ENCODE assay signal across 9 mouse cellular contexts in the genomic region with DNA sequence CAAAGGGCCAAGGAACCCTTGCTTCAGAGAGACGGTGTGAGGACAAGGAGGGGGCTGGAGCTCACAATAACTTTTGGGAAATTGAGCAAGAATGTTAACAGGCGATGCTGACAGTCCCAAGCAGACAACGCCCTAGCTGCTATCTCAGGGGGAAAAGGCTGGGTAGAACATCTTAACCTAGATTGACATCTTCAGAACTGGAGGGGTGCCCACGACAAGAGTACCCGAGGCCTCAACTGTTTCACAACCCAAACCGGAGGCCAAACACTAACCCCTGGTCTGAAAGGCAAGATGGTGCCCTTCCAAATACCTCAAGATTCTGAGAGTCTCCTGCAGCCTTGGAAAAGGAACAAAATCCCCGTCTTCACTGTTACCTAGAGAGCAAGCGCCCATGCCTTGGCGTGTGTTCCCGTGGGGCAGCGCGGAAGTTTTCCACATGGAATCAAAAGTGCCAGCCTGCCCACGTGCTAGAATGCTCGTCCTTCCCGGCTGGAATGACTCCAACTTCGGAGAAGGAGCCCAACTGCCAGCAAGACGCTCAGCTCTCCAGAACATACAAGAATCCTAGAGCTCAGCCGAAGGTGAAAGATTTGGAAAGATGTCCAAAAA. TPM values are rescaled to one million over a fixed set of nuclear protein-coding genes. Genes with fewer than 3 reads are reported as not detected.
DNase-seq lines count a peak whose midpoint lies in the region; ATAC-seq and TF ChIP-seq lines count a peak whose summit lies in the region.
"Had no signal": no experiment of that assay in that cellular context is flagged by ENCODE, and none has a peak within 500 bp of the region (broad histone marks: within the 10 kb centered on the region; RNA-seq: fewer than 3 reads in every experiment).

No protein-coding gene starts in this region.

- peaks cover 58 to 79% of the 10 kb centered on the region in 2 experiments for H3K4me1 ChIP-seq in heart, embryonic 14.5 days (ENCODE audit: control insufficient read depth in 2 of 2, insufficient read depth in 2 of 2, low read length in 2 of 2)
- peaks cover 34% of the 10 kb centered on the region for H3K4me1 ChIP-seq in bone marrow, adult 2 months (ENCODE audit: control insufficient read depth, insufficient read depth, low read length)
- peaks cover 75% of the 10 kb centered on the region for H3K4me1 ChIP-seq in liver, postnatal 0 days (ENCODE audit: insufficient read depth)

- no peak for DNase-seq in heart, adult 9 months (ENCODE audit: low spot score in 2 of 2)
- peak; percentile 62 for DNase-seq in lung, postnatal 14 days
- no peak for DNase-seq in lung, postnatal 25 days (ENCODE audit: low spot score)
- DNase-seq in liver, postnatal 0 days: no peak
- DNase-seq in urinary bladder, postnatal 14 days (ENCODE audit: low spot score): no peak
- DNase-seq: heart, postnatal 14 days had no signal

- H3K4me3 ChIP-seq in heart, embryonic 14.5 days (ENCODE audit: control insufficient read depth in 1 of 2, insufficient read depth in 1 of 2, low read depth in 1 of 2, low read length in 2 of 2): no peak overlapping the region
- no peak overlapping the region for H3K4me3 ChIP-seq in bone marrow, adult 2 months (replicated peaks; ENCODE audit: control insufficient read depth, low read depth, low read length)
- peak overlapping the region; percentile 4; the same call in 1 of the 2 replicates for H3K4me3 ChIP-seq in liver, postnatal 0 days (ENCODE audit: low read depth, low read length)

- ATAC-seq in heart, embryonic 14.5 days (ENCODE audit: insufficient number of reproducible peaks, insufficient read depth, low FRiP score, low read depth): no peak
- no peak for ATAC-seq in liver, postnatal 0 days

- H3K9ac ChIP-seq in heart, embryonic 14.5 days (ENCODE audit: low read length): peak overlapping the region; percentile 44; the same call in 1 of the 2 replicates
- peak overlapping the region; percentile 68; the same call in 1 of the 2 replicates for H3K9ac ChIP-seq in liver, postnatal 0 days (replicated peaks)

- H3K4me2 ChIP-seq in heart, embryonic 14.5 days (ENCODE audit: low read length): no peak overlapping the region
- H3K4me2 ChIP-seq in liver, postnatal 0 days (ENCODE audit: low read depth, low read length): peak overlapping the region; percentile 62

- TF ChIP-seq POLR2A in bone marrow, adult 2 months (IDR thresholded peaks at IDR 0.05; ENCODE audit: borderline replicate concordance, control insufficient read depth, low read depth, low read length): no peak

- no peaks in the 10 kb centered on the region for H3K36me3 ChIP-seq in heart, embryonic 14.5 days (ENCODE audit: control insufficient read depth, insufficient read depth, low read length)
- peaks cover 7% of the 10 kb centered on the region; the same call in 1 of the 2 replicates for H3K36me3 ChIP-seq in liver, postnatal 0 days (replicated peaks; ENCODE audit: insufficient read depth, low read length)

- no peak for TF ChIP-seq EP300 in liver, postnatal 0 days (IDR thresholded peaks at IDR 0.05; ENCODE audit: low read depth)

- no peak for TF ChIP-seq CTCF in bone marrow, adult 2 months (IDR thresholded peaks at IDR 0.05; ENCODE audit: control insufficient read depth, insufficient read depth, low read length)
- no peak for TF ChIP-seq CTCF in liver, postnatal 0 days (IDR thresholded peaks at IDR 0.05; ENCODE audit: low read depth)

- H3K27ac ChIP-seq in heart, embryonic 14.5 days (replicated peaks in 1 of 2; ENCODE audit: control insufficient read depth in 1 of 2, insufficient read depth in 1 of 2, low read depth in 2 of 2, low read length in 2 of 2): no peak overlapping the region
- peak overlapping the region; percentile 59 for H3K27ac ChIP-seq in bone marrow, adult 2 months (ENCODE audit: control insufficient read depth, insufficient read depth, low read depth, low read length, poor library complexity)
- H3K27ac ChIP-seq in liver, postnatal 0 days (ENCODE audit: low read depth): peak overlapping the region; percentile 98

- 87% methylated on average over 18 of the region's 18 CpGs for WGBS in heart, embryonic 14.5 days
- 59% methylated on average over 18 of the region's 18 CpGs for WGBS in bone marrow, adult 2 months
- WGBS in liver, postnatal 0 days (ENCODE audit: insufficient replicate concordance): 64% methylated on average over 18 of the region's 18 CpGs

- no peaks in the 10 kb centered on the region for H3K27me3 ChIP-seq in heart, embryonic 14.5 days (ENCODE audit: control insufficient read depth, insufficient read depth, low read length)
- no peaks in the 10 kb centered on the region for H3K27me3 ChIP-seq in liver, postnatal 0 days (ENCODE audit: insufficient read depth, low read length)

- no peaks in the 10 kb centered on the region for H3K9me3 ChIP-seq in heart, embryonic 14.5 days (ENCODE audit: control insufficient read depth, low read length)
- no peaks in the 10 kb centered on the region for H3K9me3 ChIP-seq in liver, postnatal 0 days (ENCODE audit: low read length)

RNA-seq across cellular contexts. Expression of a gene that starts 11.4 kb away (rescaled TPM):
- polyA plus RNA-seq in heart, embryonic 14.5 days (2014; fragmentation: Nextera tagmentation; extraction: Ambion mirVana): 7.1 and 7.4 TPM in 2 replicates
- 12.5 and 20.0 TPM in 2 replicates for polyA plus RNA-seq in bone marrow, adult 2 months (2011; ENCODE audit: insufficient read depth, insufficient read length, low replicate concordance, missing spikeins)
- polyA plus RNA-seq in liver, postnatal 0 days (2015; fragmentation: Nextera tagmentation; extraction: Ambion mirVana): 2.6 and 2.8 TPM in 2 replicates

RNA-seq across cellular contexts. Expression of a gene that starts 59.0 kb away (rescaled TPM):
- 0.43 and 0.68 TPM in 2 replicates for polyA plus RNA-seq in heart, embryonic 14.5 days (2014; fragmentation: Nextera tagmentation; extraction: Ambion mirVana)
- polyA plus RNA-seq in bone marrow, adult 2 months (2011; ENCODE audit: insufficient read depth, insufficient read length, low replicate concordance, missing spikeins): 1.8 and 2.8 TPM in 2 replicates
- polyA plus RNA-seq in liver, postnatal 0 days (2015; fragmentation: Nextera tagmentation; extraction: Ambion mirVana): 0.28 and 0.35 TPM in 2 replicates
- polyA plus RNA-seq: liver, adult 2 months had no signal

Comparison
In these comparisons a context has a peak if more than half of its experiments do, and no peak if none do; other contexts are left out.
1. H3K27ac ChIP-seq: peak in bone marrow, adult 2 months (single experiment) and liver, postnatal 0 days (single experiment); none in heart, embryonic 14.5 days (0 of 2).